Mouse (Mus musculus): Measurements from ENCODE around the gene Iars2.

DNA sequence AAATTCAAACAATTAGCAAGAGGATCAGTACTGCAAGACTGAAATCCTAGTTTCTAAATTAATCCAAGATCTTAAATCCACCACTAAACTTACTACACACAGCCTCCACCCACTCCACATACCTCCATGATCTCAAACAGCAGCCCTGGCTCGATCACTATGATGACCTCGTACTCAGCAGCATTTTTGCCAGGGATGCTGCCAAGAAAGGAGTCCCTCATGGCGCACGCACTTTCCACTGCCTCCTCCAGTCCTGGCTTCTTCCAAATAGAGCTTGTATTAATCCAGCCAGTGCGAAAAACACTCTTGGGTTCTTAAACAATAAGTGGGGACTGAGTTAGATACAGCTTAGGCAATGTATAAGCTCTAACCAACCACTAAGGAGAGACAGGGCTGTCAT is 40.0 kb downstream of the Iars2 start:
- no peak for TF ChIP-seq POLR2A (IDR thresholded peaks at IDR 0.05; ENCODE audit: insufficient read depth, low read depth, low read length)
- no peak for TF ChIP-seq CTCF (IDR thresholded peaks at IDR 0.05)
